Mouse (Mus musculus) spleen, postnatal 4 days (tissue): ENCODE data around the gene D10Jhu81e.
"Not testable (repeated sequence)": the region's sequence is repeated elsewhere in the genome, so short reads cannot be mapped to it uniquely, and the experiment has no call there.

Source experiments
- DNase-seq, 2 experiments: peaks; one replicate each; pipeline ENCODE4 v3.0.0; 2022; ENCODE audit warnings: low spot score in 2 of 2

The D10Jhu81e gene

GRCm38 (mm10) chr10:78129998-78130397 is 39.6 kb downstream of the D10Jhu81e start:
- DNase-seq = peak in 1 of 2 experiments; percentile 55

GRCm38 (mm10) chr10:78129423-78129822 is 40.2 kb downstream of the D10Jhu81e start:
- peak in 1 of 2 experiments; percentile 53 for DNase-seq

GRCm38 (mm10) chr10:78128647-78129046 is 40.9 kb downstream of the D10Jhu81e start:
- DNase-seq = peak in 1 of 2 experiments; percentile 52

GRCm38 (mm10) chr10:78127931-78128330 is 41.7 kb downstream of the D10Jhu81e start:
- no peak for DNase-seq

- DNase-seq = no peak
These were observed 42.3 kb downstream of the D10Jhu81e start for GRCm38 (mm10) chr10:78127046-78127870.

- no peak for DNase-seq
These were observed 43.3 kb downstream of the D10Jhu81e start for GRCm38 (mm10) chr10:78126311-78126710.

- DNase-seq = not testable (repeated sequence)
These were observed 44.5 kb downstream of the D10Jhu81e start for GRCm38 (mm10) chr10:78125061-78125460.

- DNase-seq = peak in 1 of 2 experiments; percentile 47
These were observed 45.4 kb downstream of the D10Jhu81e start for GRCm38 (mm10) chr10:78124137-78124536.

- DNase-seq = no peak
These were observed 50.2 kb downstream of the D10Jhu81e start for GRCm38 (mm10) chr10:78119422-78119821.

GRCm38 (mm10) chr10:78115153-78115552 is 54.4 kb downstream of the D10Jhu81e start:
- DNase-seq = no peak

GRCm38 (mm10) chr10:78114521-78115092 is 55.0 kb downstream of the D10Jhu81e start:
- peak in 1 of 2 experiments; percentile 45 for DNase-seq
